Mouse (Mus musculus) liver, adult 2 months (tissue): ENCODE data around the gene Mrpl11.

Experiments used
- CTCF ChIP-seq: fragments of 200-500 bp; IDR thresholded peaks from 2 replicates; pipeline ENCODE4 v1.5.1; 2011; ENCODE audit warnings: low read depth, low read length, control low read depth
- POLR2A ChIP-seq: fragments of 200-500 bp; IDR thresholded peaks from 2 replicates; pipeline ENCODE4 v1.6.1; 2011; ENCODE audit warnings: low read length, control low read depth; ENCODE audit not compliant: insufficient read depth; ENCODE audit errors: extremely low read depth

DNA sequence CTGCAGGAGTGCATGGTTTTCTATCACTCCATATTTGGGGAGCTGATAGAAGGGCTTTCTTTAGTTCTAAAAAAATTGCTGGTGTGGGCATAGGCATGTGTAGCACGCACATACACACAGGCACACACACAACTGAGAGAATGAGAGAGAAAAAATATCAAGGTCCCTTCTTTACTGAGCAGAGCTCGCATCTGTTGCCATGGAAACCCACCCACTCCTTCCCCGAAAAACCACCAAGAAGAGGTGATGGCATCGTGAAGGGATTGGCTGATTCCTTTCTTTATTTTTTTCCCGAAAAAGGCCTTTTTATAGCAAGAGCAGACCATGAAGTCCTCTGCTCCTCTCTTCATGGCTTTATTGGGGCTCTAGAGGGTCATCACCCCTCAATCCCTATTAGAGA is 32.1 kb downstream of the Mrpl11 start:
- TF ChIP-seq CTCF (no peak), POLR2A (no peak)
